Mouse (Mus musculus) heart, postnatal 14 days (tissue): ENCODE results near the gene Fam129a. TPM values are rescaled to one million over a fixed set of nuclear protein-coding genes. Genes with fewer than 3 reads are reported as not detected.
A peak's percentile ranks its signal among the peaks of the same experiment; 100 is the strongest.

Source experiments
- DNase-seq, 2 experiments: peaks; one replicate each; pipeline ENCODE4 v3.0.0; 2021 to 2022
- intact Hi-C: fragments of 180-260 bp; cut with DNase I; formaldehyde crosslinking; loops from one replicate; pipeline ENCODE4 v1.15.1; 2025
- long read RNA-seq, 2 experiments: library from polyadenylated mRNA; stranded (forward); transcript quantifications; one replicate each; pipeline ENCODE4 v2.0.0; 2021
- total RNA-seq, 2 experiments: library from RNA; stranded (reverse); gene quantifications; 2 replicates each; pipeline ENCODE4 v1.2.3; 2021

Fam129a gene
- total RNA-seq = 10 to 100 TPM; 25.1 to 28.4 TPM
- long read RNA-seq, experiment 1, full-length matches to known transcripts = 4 of 16 reads
- long read RNA-seq, experiment 1, partial matches to known transcripts = 2 of 16 reads
- long read RNA-seq, experiment 1, other reads (novel, unspliced or antisense) = 10 of 16 reads
- long read RNA-seq, experiment 2, full-length matches to known transcripts = 8 of 16 reads
- long read RNA-seq, experiment 2, partial matches to known transcripts = 1 of 16 reads
- long read RNA-seq, experiment 2, other reads (novel, unspliced or antisense) = 7 of 16 reads

DNA sequence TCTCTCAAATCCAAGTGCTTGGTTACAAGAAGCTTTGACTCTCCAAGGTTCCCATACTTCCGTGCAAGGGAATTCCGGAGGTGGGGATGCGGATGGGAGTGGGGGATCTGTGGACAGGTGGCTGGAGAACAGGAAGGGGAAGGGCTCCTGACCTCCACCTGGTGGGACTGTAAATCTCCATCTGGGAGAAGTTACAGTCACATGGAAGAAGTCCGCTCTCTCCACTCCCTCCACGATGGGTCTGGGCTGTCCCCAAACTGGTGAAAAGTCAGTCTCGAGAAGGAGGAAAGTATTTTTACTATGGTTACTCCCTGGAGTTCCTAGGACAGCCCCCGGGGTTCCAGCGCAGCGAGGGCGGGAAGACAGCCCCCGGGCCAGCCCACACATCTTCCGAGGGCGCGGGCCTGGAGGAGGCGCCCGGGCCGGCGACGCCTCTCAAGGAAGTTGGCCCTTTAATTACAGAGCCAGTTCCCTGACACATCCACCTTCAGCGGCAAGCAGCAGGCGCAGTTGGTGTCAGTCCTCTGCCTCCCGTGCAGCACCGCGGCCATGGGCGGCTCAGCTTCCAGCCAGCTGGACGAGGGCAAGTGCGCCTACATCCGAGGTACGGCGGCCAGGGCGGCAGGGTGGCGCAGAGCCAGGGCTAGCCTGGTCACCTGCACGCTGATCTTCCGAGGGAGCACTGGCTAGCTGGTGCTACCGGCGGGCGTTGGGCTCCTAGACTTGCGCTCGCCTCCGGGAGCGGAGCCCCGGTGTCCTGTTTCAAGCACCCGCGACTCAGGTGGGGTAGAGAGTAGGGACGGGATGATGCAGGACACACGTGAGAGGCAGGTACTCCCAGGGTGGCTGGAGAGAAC is at the start of gene Fam129a:
Fam129a (plus strand) TSS at position 206 of the 857 bp plus-strand sequence.
- intact Hi-C loops = no loop called here
- peak; percentile 76 to 78 for DNase-seq

DNA sequence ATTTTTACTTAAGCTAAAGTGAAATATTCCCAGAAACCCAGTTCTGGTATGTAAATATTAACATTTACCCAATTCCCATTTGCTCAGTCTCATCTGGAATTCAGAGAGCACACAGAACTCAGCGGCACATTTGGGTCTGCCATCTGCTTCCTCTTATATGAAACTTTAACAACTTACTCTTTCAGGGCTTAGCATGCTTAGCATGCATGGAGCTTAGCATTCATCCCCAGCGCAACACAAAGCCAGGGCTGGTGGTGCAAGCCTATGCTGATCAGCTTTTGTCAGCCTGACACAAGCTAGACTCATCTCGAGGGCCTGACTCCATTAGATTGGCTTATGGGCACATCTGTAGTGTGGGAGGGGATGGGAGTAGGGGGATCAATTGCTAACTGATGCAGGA is 44.3 kb upstream of the Fam129a start:
- no peak for DNase-seq
- intact Hi-C loops = no loop called here

DNA sequence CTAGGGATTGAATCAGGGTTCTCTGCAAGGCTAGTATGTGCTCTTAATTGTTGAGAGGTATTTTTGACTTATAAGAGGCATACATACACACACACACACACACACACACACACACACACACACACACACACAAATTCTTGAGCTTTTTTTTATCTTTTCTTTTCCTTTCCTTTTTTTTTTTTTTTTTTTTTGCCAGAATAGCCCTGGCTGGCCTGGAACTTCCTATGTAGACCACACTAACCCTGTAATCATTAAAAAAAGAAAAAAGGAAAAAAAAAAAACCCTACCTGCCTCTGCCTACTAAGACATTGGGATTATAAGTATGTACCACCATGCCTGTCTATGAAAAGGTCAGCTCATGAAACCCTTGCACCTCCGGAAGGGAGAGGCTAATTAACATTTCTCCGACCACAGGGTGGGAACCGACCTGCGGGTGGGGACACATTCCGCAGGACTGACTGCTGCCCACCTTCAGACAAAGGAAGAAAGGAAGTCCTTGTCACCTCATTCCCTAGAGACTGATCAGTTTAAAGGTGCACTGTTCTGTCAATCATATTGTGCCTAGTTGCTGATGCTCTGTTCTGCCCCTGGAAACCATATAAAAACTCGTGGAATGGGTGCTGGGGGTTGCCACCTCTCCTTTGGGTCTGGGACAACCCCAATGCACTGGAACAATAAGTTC is 27.0 kb upstream of the Fam129a start:
- no peak for DNase-seq
- intact Hi-C loops = no loop called here

DNA sequence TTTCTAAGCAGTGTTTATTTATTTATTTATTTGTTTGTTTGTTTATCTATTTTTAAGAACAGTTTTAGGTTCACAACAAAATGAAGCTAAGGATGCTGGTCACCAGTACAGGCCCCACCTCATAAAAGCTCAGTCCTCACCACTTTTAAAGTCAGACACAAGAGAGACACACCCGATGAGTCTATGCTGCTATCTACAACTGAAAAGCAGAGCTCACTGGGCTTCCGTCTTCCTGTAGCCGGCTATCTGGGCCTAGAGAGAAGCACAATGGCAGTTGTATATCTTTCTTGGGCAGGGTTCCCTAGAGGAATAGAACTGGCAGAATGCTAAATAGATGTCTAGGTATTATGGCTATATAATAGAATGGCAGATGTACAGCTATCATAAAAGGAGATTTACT is 26.4 kb upstream of the Fam129a start:
- DNase-seq = no peak
- intact Hi-C loops = no loop called here

DNA sequence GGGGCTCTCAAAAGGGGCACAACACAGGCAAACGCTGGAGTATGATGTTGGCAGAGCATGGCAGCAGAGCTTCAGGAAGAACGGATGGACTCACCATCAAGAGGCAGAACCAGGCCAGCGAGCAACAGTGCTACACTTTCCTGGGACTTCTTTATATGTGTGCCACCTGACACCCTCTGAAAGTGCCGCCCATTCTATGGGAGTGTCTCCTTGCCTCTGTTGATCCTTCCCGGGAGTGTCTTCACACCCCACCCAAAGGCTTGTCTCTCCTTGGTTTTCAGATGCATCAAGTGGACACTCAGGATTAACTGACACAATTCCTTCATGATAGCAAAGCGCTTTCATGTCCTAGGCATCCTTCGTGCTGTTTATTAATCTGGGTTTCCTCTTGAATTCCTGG is 25.4 kb upstream of the Fam129a start:
- DNase-seq = no peak
- intact Hi-C loops = no loop called here

DNA sequence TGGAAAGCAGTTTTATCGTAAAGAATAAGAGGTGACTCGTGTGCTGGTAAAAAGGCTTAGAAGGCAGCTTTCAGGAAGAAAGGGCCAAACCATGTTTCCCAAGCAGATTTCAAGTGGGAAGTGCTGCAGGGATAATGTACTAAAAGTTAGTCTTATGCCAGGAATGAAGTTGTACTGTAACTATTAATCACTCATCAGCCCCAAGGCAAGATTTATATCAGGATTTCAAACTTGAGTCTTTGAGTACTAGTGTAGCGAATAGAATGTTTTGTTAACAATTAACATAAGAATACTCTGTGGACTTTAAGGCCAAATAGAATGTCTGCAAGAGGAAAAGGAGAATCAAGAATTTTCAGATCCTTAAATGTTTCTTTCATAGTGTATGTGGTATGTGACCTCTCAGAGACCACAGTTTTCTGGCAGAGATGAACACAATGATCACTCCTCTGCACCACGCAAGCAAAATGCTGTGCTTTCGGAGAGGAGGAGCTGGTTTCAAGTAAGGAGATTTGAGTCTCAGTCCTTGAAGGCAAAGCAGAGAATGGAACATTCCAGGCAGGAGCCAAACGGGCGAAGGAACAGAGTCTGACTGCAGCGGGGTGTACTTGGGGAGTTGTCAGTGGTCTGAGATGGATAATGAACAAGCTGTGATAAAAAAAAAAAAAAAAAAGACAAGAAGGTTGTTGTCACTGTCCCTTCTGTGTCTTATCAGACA is 21.9 kb upstream of the Fam129a start:
- no peak for DNase-seq
- intact Hi-C loops = no loop called here

DNA sequence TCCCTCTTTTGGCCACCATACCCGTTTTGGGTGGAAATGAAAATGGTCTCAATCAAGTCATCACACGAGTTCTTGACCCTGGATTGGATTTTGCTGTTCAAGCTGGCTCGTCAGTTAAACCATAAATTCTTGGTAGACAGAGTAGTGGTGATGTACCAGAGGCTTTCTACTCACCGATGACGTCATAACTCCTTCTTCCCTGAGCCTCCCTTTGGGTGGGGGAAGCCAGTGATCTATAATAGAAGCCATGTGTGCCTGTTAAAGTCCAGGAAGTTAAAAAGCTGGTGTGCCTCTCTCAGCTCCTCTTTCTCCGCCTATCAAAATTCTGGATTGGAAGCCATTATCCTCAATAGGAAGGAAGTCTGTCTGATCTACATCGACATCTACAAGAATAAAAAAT is 21.2 kb upstream of the Fam129a start:
- intact Hi-C loops = no loop called here
- no peak for DNase-seq

DNA sequence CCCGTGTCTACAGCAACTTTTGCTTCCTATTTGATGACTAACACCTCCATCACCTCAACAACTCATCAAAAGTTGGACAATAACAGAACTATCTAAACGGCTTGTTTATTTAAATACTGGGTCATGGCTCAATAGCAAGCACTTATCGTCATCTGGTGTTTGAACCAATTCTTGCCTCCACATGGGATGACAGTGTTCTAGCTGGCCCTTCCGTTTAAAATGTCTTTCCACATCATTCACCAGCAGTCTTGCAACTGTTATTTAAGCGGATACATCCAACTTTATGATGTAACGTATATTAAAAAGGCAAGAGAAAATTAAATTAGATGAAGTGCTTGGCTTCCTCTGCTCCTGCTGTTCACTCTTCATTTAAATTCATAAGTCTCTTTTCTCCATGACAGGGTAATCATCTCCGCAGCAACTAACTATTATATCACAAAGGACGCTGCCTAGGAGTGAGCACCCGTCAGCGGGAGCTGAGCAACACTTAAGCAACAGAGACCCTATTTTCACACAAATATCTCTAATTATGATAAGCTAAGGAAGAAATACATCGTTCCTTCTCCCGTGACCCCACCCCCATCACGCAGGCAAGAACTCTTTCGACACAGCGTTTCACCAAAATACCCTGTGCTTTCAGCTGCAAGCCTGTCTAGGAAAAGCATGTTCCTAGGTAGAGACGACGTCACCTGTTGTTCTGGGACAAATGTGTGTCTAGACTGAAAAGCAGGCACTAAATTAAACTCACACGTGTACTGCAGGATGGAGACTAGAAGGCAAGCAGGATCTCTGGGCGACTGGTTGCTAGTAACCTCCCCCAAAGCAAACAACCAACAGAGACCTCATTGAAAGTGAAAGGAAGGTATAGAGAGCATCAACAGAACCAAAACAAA is 20.2 kb upstream of the Fam129a start:
- DNase-seq = no peak
- intact Hi-C loops = no loop called here

DNA sequence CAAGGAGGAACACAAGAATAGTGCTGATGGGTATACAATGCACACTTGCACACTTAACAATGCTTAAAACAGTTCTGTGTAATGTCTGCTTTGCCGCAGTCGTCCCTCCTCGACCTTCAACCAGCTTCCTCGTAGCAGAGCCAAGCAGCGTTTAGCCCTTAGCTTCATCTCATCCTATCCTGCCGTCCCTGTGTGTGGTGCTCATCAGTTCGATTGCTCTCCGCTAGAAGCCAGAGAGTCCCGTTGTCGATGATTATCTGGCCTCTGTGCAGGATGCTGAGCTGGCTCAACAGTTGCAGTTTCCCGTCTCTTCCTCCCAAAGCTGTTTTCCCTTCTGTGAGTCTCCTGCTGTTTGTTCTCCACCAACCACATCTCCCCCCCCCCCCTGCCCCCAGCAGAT is 10.4 kb upstream of the Fam129a start:
- DNase-seq = no peak
- intact Hi-C loops = no loop called here

DNA sequence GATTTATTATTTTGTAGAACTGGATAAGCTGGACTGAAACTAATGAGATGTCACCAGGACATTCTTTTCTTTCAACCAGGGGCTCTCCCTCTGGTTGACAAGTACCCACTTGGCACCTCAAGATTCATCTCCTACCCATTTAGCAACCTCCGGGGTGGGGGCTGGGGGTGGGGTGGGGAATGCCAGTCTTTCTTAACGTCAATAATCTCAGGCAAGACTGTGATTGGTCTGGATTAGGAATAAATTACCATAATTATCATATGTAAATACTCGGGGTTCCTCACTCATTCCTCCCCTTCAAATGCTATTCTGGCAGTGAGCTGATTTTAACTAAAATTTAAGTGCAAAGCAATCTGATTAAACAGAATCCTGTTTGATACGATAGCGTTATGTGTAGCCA is 7.6 kb upstream of the Fam129a start:
- intact Hi-C loops = no loop called here
- no peak for DNase-seq

DNA sequence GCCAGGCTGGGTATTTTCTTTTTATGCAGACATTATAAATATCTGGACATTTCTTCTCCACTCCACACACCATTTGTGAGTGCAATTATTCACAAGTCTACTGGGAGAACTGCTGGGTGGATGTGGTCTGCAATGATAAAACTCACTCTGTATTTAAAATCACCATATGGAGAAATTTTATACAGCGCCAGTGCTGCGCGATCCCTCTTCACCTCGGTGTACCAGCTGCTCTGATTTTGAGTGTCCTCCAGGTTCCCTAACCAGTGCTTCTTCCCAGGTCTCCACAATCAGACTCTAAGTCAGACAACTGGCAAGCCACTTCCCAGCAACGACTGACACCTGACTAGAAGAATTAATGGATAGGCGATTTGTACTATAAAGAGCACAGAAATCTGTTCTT is 7.1 kb upstream of the Fam129a start:
- DNase-seq = no peak
- intact Hi-C loops = loop anchor here (1.0 kb wide), 1 partner anchor 142 kb away; no protein-coding TSS in a partner anchor

DNA sequence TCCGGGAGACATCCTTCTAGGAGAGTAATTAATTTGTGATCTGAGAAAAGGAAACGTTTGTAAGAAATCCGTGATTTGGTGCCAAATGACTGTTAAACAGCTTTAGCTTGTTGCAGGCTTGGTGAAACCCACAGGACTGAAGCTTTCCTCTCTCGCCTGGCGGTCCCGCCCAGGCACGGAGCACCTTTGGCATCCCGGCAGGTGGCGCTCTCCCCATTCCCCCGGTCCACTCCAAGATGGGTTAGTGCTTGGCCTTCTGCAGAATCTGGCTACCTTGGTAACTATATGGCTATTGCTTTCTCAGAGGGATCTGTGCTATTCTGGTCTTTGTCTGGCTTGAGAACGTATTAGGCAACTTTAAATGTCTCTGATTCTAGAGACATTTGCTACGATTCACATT is 6.6 kb upstream of the Fam129a start:
- DNase-seq = peak; percentile 92 to 94
- intact Hi-C loops = loop anchor here (1.0 kb wide), 1 partner anchor 142 kb away; no protein-coding TSS in a partner anchor

DNA sequence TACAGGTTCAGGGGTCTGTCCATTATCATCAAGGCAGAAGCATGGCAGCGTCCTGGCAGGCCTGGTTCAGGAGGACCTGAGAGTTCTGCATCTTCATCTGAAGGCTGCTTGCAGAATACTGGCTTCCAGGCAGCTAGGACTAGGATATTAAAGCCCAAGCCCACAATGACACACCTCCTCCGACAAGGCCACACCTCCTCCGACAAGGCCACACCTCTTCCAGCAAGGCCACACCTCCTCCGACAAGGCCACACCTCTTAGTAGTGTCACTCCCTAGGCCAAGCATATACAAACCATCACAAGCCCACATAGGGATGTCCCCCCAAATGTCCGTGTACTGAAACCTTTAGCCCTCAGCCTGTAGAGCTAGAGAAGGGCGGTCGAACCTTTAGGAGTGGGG is 2.3 kb upstream of the Fam129a start:
- DNase-seq = no peak
- intact Hi-C loops = no loop called here

DNA sequence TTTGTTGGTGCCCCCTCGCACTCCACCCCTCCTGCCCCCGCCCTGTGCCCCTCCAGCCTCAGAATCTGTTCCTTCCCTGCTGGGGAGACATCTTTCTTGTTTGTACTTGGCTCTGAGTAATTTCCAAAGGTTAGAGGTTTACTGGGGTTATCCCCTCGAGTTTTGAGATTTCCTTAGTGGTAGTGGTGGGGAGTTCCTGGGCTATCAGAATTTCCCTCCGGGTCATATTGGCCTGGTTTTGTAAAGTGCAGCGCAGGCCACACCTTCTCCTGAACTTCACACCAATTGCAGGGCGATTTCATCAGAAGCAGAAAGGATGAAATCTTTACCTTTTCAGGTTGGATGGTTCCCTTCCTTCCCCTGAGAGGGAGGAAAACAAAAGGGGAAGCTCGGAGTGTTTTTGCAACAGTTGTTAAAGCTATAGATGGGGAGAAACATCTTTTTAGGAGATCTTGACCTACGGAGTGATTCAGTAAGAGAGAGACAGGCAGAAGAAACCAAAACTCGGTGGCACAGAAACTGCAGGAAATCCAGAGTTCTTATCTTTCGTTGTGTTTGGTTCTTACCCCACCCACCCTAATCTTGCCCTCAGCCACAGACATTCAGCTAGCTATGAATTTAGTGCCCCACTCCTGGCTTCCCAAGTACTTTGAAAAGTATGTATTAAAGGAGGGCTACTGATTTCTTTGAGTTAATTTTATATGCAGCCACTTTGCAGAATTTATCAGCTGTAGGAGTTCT is 1.0 kb downstream of the Fam129a start:
- peak in 1 of 2 experiments; percentile 9 for DNase-seq
- intact Hi-C loops = no loop called here

DNA sequence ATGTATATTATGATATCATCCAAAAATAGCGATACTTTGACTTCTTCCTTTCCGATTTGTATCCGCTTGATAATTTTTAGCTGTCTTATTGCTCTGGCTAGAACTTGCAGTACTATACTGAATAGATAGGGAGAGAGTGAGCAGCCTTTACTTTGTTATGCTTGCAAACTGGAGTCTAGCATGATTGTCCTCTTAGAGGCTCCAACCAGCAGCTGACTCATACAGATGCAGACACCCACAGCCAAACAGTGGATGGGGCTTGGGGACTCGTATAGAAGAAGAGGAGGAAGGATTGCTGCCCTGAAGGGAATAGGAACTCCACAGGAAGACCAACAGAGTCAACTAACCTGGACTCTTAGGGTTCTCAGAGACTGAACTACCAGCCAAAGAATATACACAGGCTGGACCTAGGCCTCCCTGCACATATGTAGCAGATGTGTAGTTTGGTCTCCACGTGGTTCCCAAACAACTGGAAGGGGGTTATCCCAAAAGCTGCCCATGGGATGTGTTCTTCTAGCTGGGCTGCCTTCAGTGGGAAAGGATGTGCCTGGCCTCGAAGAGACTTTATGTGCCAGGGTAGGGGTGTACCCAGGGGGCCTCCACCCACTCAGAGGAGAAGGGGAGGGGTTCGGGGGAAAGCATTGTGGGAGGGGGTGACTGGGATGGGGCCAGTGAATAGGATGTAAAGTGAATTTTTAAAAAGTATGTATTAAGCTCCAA is 1.8 kb downstream of the Fam129a start:
- intact Hi-C loops = no loop called here
- no peak for DNase-seq

DNA sequence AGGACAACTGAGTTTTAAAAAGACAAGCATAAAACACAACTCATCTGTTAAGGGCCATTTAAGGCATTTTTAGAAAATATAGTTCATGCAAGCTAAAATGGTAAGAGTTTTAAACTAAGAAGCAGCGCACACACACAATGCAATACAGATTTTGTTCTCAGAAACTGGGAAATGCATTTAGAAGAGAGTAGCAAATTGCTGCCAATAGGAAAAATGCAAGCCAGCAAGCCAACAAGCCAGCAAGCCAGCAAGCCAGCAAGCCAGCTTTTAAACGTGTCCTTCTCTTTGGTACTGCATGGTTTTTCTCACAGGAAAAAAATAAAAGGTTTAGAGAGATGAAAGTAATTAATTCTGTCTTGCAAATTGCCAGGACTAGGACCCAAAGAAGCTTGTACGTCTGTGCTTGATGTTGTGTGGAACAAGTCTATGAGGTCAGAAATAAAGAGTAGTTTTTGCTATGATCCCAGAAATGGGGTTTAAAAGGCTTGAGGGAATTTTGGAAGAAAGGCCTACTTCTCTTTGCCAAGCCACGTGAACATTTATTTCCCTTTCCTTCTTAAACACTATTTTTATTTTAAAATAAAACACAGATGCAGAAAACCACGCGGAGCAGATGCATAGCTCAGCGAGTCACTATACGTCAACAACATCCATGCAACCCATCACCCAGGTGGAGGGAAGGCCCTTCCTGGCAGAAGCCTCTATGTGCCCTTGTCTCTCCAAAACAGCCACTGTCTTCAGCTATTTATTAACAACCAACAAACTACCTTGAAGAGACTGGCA is 9.4 kb downstream of the Fam129a start:
- intact Hi-C loops = no loop called here
- DNase-seq = no peak

DNA sequence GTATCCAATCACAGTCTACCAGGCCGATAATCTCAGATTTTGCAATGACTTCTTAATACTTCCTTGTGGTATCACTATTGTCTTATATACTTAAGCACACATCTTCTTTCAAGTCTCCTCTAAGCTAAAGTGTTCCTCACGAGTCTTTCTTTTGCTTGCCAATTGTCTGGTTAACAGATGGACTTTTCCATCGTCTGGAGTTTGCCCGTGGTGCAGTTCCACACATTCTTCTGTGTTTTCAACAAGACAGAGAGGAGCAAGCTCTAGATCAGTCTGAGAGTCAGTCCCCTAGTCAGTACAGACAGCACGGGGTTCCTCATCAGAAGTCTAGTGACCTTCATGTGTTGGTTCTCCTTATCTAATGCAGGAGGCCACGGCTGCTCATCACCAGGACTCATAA is 10.5 kb downstream of the Fam129a start:
- intact Hi-C loops = no loop called here
- no peak for DNase-seq

DNA sequence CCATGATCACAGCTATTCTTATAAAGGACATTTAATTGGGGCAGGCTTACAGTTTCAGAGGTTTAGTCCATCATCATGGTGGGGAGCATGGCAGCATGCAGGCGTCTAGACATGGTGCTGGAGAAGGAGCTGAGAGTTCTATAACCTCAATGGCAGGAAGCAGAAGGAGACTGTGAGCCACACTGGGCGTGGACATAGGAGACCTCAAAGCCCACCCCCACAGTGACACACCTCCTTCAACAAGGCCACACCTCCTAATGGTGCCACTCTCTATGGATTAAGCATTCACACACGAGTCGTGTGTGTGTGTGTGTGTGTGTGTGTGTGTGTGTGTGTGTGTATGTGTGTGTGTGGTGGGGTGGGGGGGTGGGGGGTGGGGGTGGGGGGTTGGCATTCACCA is 11.0 kb downstream of the Fam129a start:
- intact Hi-C loops = no loop called here

More for the DNA sequence above, 11.0 kb downstream of the Fam129a start:
- DNase-seq = no peak
